Mouse (Mus musculus) hindbrain, postnatal 0 days (tissue): ENCODE results near the gene Erc1. TPM values are rescaled to one million over a fixed set of nuclear protein-coding genes. Genes with fewer than 3 reads are reported as not detected.

Source experiments
- ATAC-seq: fragments of 200-750 bp; cut with Nextera tagmentation; 2 replicates; pipeline ENCODE4 v1.8.0; 2017; ENCODE audit warnings: mild to moderate bottlenecking, moderate TSS enrichment, moderate library complexity
- DNase-seq: peaks from one replicate; pipeline ENCODE4 v3.0.0-alpha.2; 2015; ENCODE audit warnings: low spot score
- H3K27ac ChIP-seq: fragments of 300-500 bp; sonication (generic); 2 replicates; pipeline ENCODE4 v1.5.1; 2014; ENCODE audit warnings: mild to moderate bottlenecking
- H3K27me3 ChIP-seq: fragments of 300-500 bp; sonication (generic); 2 replicates; pipeline ENCODE4 v1.6.1; 2014; ENCODE audit warnings: low read length, mixed read lengths; ENCODE audit not compliant: insufficient read depth
- H3K36me3 ChIP-seq: fragments of 300-500 bp; sonication (generic); 2 replicates; pipeline ENCODE4 v1.6.1; 2014; ENCODE audit warnings: low read length, mixed read lengths; ENCODE audit not compliant: insufficient read depth
- H3K4me1 ChIP-seq: fragments of 300-500 bp; sonication (generic); 2 replicates; pipeline ENCODE4 v1.6.1; 2014; ENCODE audit warnings: antibody characterized with exemption, low read length, mixed read lengths; ENCODE audit not compliant: insufficient read depth
- H3K4me2 ChIP-seq: fragments of 300-500 bp; sonication (generic); 2 replicates; pipeline ENCODE4 v1.6.1; 2014; ENCODE audit warnings: low read depth, mild to moderate bottlenecking, low read length, moderate library complexity, mixed read lengths
- H3K4me3 ChIP-seq: fragments of 300-500 bp; sonication (generic); 2 replicates; pipeline ENCODE4 v1.5.1; 2014; ENCODE audit warnings: low read length
- H3K9ac ChIP-seq: fragments of 300-500 bp; sonication (generic); replicated peaks from 2 replicates; pipeline ENCODE4 v1.6.1; 2014; ENCODE audit warnings: mild to moderate bottlenecking, low read length, moderate library complexity, mixed read lengths
- H3K9me3 ChIP-seq: fragments of 300-500 bp; sonication (generic); 2 replicates; pipeline ENCODE4 v1.6.1; 2016; ENCODE audit warnings: low read length, mixed read lengths
- CTCF ChIP-seq: IDR thresholded peaks from 2 replicates; pipeline ENCODE4 v1.5.1; 2016; ENCODE audit warnings: antibody characterized with exemption, control low read depth, low read depth
- WGBS: fragments of 180-500 bp; shearing (Covaris S2); extraction: QIAGEN DNeasy Blood & Tissue Kit; methylation state at CpG from one replicate; pipeline ENCODE4 v1.1.7; 2014; 5-methylcytosine and 5-hydroxymethylcytosine counted together
- polyA plus RNA-seq: library from polyadenylated mRNA; unstranded; fragments of >200 nt; fragmentation: Nextera tagmentation; extraction: Ambion mirVana; gene quantifications from 2 replicates; pipeline ENCODE4 v1.2.1, GENCODE M21; 2015
- total RNA-seq: library from RNA; depleted of rRNA; stranded (reverse); fragments of >200 nt; gene quantifications from 2 replicates; pipeline ENCODE4 v1.2.3, GENCODE M21; 2014

Erc1 gene
- total and polyA plus RNA-seq, 2 experiments from 2014 or later: 51.4 to 73.6 TPM

DNA sequence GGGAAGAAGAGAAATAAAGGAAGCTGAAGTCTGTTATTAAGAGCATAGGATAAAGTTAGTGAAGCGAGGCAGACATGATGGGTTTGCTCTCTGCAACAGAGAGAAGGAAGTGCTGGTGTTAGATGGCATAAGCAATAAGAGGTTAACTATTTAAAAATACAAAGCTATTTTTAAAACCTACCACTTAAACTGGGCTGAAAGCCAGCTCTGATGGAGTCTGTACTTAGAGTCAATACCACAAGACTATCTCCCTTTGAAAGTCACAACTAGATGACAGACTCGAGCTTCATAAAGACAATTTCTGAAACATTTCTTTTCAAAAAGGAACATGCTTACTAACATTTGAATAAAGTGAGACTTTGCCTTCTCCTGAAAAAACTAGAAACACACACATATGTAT is 134.0 kb downstream of the Erc1 start:
- Histone ChIP-seq H3K27ac (no peak overlapping the region), H3K9me3 (no peaks in the 10 kb centered on the region), H3K4me3 (no peak overlapping the region), H3K36me3 (no peaks in the 10 kb centered on the region), H3K9ac (no peak overlapping the region), H3K4me1 (no peaks in the 10 kb centered on the region), H3K4me2 (no peak overlapping the region), H3K27me3 (no peaks in the 10 kb centered on the region)
- DNase-seq (no peak), ATAC-seq (no peak)
- no peak for TF ChIP-seq CTCF
- 83% methylated on average over 2 of the region's 2 CpGs for WGBS

DNA sequence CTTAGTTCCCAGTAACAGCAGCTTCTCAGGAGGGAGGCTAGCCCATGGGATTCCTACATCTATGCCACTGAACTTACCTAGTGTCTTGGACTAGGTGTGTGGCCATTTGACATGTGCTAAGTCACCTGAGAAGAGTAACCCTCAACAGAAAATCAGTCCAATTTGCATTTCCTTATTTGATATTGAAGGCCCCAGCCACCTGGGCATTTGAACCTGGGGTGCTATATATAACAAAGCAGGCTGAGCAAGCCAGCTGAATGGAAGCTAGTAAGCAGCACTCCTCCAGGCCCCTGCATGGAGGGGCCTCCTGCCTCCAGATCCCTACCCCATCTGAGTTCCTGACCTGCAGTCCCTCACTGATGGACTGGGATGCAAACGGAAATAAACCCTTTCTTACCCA is 135.5 kb downstream of the Erc1 start:
- Histone ChIP-seq H3K36me3 (no peaks in the 10 kb centered on the region), H3K9me3 (no peaks in the 10 kb centered on the region), H3K27ac (no peak overlapping the region), H3K9ac (no peak overlapping the region), H3K27me3 (no peaks in the 10 kb centered on the region), H3K4me1 (no peaks in the 10 kb centered on the region), H3K4me3 (no peak overlapping the region), H3K4me2 (no peak overlapping the region)
- WGBS: 88% methylated on average over 1 of the region's 1 CpGs
- DNase-seq (no peak), ATAC-seq (no peak)
- no peak for TF ChIP-seq CTCF

DNA sequence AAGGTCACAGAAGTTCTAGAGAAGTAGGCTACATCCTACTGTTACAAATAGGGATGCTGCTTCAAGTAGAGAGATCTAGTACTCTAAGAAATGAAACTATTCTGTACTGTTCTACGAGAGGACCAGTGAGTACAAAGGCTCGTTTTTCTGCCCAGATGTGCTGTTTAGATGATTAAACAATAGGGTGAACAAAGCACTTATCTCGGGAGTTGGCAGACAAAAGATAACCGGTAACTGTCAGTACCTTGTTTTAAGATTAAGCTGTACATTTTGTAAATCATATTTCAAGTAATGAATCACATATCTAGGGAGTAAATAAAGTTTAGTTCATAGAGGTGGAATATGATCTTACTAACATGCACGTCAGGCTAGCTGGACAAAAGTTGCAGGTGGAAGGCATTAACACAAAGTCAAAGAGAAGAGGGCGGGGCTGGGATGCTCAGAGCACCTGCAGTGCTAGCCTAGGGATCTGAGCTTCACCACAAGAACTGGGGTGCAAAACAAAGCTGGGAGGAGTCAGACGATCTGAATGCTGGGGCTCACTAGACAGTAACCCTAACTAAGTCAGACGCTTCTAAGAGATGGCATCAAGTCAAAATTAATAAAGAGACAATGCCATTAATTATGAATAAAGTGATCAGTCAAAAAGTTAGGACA is 136.2 kb downstream of the Erc1 start:
- 78% methylated on average over 8 of the region's 8 CpGs for WGBS
- Histone ChIP-seq H3K27ac (no peak overlapping the region), H3K9ac (no peak overlapping the region), H3K36me3 (no peaks in the 10 kb centered on the region), H3K4me3 (no peak overlapping the region), H3K27me3 (no peaks in the 10 kb centered on the region), H3K9me3 (no peaks in the 10 kb centered on the region), H3K4me2 (no peak overlapping the region), H3K4me1 (no peaks in the 10 kb centered on the region)
- TF ChIP-seq CTCF: no peak
- DNase-seq (no peak), ATAC-seq (no peak)

DNA sequence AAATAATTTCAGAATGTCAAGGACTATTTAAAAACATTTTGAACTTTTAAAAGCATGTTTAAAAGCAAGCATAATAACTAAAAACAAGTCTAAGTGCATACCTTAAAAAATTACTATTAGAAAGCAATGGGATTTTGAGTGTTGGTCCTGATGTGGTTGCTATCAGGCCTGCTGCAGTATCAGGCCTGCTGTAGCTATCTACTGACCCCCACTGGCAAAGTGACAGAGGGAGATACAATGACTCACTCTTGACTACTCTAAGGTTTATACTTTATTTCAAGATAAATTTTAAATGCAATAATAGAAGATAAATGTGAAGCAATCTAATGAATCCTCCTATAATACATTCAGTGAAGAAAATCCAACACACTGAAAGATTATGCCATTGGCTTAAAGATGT is 138.4 kb downstream of the Erc1 start:
- TF ChIP-seq CTCF: peak; percentile 65
- no peaks in the 10 kb centered on the region for H3K27me3 ChIP-seq
- no peak overlapping the region for H3K27ac ChIP-seq
- H3K9ac ChIP-seq: no peak overlapping the region
- no peak overlapping the region for H3K4me3 ChIP-seq
- no peak overlapping the region for H3K4me2 ChIP-seq
- H3K9me3 ChIP-seq: no peaks in the 10 kb centered on the region
- H3K36me3 ChIP-seq: no peaks in the 10 kb centered on the region
- no peak for ATAC-seq
- peak; percentile 56 for DNase-seq
- H3K4me1 ChIP-seq: no peaks in the 10 kb centered on the region

DNA sequence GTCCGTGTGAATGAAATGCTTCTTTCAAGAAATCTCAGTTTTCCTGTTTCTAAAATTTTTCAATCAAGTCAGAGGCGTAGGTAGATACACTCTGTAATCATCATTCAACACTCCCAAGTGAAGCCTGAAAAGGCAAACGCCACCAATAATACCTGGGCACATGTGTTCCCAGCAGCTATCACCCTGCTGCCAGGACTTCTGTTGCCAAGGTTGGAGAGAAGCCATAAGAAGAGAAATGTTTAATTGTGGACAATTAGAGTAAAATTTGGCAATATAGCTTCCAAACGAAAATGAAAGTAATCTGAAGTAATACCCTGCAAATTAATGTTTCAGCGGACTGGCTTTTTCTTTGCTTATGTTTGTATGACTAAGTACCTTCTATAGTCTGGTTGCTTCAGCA is 140.1 kb downstream of the Erc1 start:
- no peak for TF ChIP-seq CTCF
- no peaks in the 10 kb centered on the region for H3K4me1 ChIP-seq
- no peaks in the 10 kb centered on the region for H3K9me3 ChIP-seq
- H3K4me2 ChIP-seq: no peak overlapping the region
- no peak overlapping the region for H3K9ac ChIP-seq
- WGBS: 77% methylated on average over 5 of the region's 5 CpGs
- H3K27ac ChIP-seq: no peak overlapping the region
- H3K4me3 ChIP-seq: no peak overlapping the region
- DNase-seq (no peak), ATAC-seq (no peak)
- H3K27me3 ChIP-seq: no peaks in the 10 kb centered on the region
- no peaks in the 10 kb centered on the region for H3K36me3 ChIP-seq

DNA sequence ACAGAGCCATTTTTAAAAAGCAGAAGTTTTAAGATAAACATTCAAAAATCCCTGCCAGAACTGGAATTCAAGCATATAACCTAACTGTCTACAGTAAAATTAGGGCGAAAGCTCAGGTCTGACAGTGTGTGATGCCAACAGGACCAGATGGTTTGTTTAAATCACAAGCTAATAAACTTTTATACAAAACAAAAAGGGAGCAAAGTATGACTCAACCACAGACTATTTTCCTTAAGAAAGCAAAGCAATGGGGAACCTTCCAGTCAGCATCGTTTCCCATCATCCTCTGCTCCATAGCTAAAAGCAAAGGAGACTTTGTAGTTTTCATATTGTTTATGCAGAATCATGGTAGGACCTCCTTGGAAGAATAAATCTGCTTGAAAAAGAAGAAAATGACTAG is 143.1 kb downstream of the Erc1 start:
- no peak for ATAC-seq
- no peak for TF ChIP-seq CTCF
- no peak overlapping the region for H3K9ac ChIP-seq
- no peaks in the 10 kb centered on the region for H3K27me3 ChIP-seq
- no peak for DNase-seq
- no peaks in the 10 kb centered on the region for H3K36me3 ChIP-seq
- no peak overlapping the region for H3K4me3 ChIP-seq
- H3K9me3 ChIP-seq: no peaks in the 10 kb centered on the region
- H3K4me1 ChIP-seq: no peaks in the 10 kb centered on the region
- no peak overlapping the region for H3K27ac ChIP-seq
- no peak overlapping the region for H3K4me2 ChIP-seq
- WGBS: 92% methylated on average over 2 of the region's 2 CpGs

DNA sequence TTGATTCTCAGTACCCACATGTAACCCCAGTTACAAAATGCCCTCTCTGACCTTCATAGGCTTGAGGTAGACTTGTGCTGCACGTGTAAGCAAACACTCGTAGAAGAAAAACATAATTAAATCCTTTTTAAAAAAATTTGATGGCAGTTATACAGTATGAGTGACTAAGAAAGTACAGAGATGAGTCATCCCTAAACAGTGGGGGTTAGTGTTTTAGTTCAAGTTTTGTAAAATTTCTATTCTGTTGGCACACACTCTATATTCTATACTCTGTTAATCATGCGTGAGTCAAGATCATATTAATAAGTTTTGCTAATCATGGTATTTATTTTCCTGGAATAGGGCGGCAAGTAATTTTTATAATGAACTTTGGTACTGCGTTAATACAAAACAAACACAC is 155.2 kb downstream of the Erc1 start:
- WGBS: 90% methylated on average over 5 of the region's 5 CpGs
- no peaks in the 10 kb centered on the region for H3K27me3 ChIP-seq
- H3K9me3 ChIP-seq: no peaks in the 10 kb centered on the region
- no peak for DNase-seq
- H3K4me2 ChIP-seq: no peak overlapping the region
- TF ChIP-seq CTCF: no peak
- no peak overlapping the region for H3K9ac ChIP-seq
- no peaks in the 10 kb centered on the region for H3K36me3 ChIP-seq
- H3K4me3 ChIP-seq: no peak overlapping the region
- no peaks in the 10 kb centered on the region for H3K4me1 ChIP-seq
- no peak overlapping the region for H3K27ac ChIP-seq
- ATAC-seq: no peak
